Mouse (Mus musculus) gastrocnemius, adult 2 months (tissue): ENCODE measurements at regions not wholly inside any gene's neighbourhood (a gene's known extent, or its start where the extent isn't known, plus 50 kb on each side); places are given as distances from the start of the nearest gene placed in this dataset.

Experiments used
- DNase-seq: peaks from one replicate; pipeline ENCODE4 v3.0.0; 2022
- H3K27ac ChIP-seq: fragments of 200-600 bp; 2 replicates; pipeline ENCODE4 v1.8.1; 2022; ENCODE audit warnings: mild to moderate bottlenecking
- H3K4me3 ChIP-seq: fragments of 200-600 bp; 2 replicates; pipeline ENCODE4 v1.8.1; 2022; ENCODE audit warnings: mild to moderate bottlenecking, moderate library complexity
- CTCF ChIP-seq: fragments of 200-600 bp; IDR thresholded peaks from 2 replicates; pipeline ENCODE4 v1.8.1; 2022; ENCODE audit warnings: antibody characterized with exemption, mild to moderate bottlenecking, moderate library complexity
- intact Hi-C: fragments of 180-260 bp; cut with DNase I; formaldehyde crosslinking; loops from one replicate; pipeline ENCODE4 v1.15.1; 2025

GRCm38 (mm10) chr12:97047674-97048073 is 1211.6 kb downstream of the Galc start:
- intact Hi-C loops = no loop called here
- Histone ChIP-seq H3K4me3 (no peak overlapping the region), H3K27ac (no peak overlapping the region)
- no peak for TF ChIP-seq CTCF
- DNase-seq = no peak
